Mouse (Mus musculus) adrenal gland, postnatal 10 days (tissue): ENCODE measurements around the gene Tmem135. TPM values are rescaled to one million over a fixed set of nuclear protein-coding genes. Genes with fewer than 3 reads are reported as not detected.
A peak's percentile ranks its signal among the peaks of the same experiment; 100 is the strongest.
"Not testable (repeated sequence)": the region's sequence is repeated elsewhere in the genome, so short reads cannot be mapped to it uniquely, and the experiment has no call there.

Source experiments
- DNase-seq: peaks from one replicate; pipeline ENCODE4 v3.0.0; 2021; ENCODE audit warnings: mixed read lengths
- total RNA-seq, 2 experiments: library from RNA; stranded (reverse); gene quantifications; 2 replicates each; pipeline ENCODE4 v1.2.3; 2021

The Tmem135 gene
- total RNA-seq, 2 experiments from 2014 or later: 90.8 to 97.3 TPM

- not testable (repeated sequence) for DNase-seq
Measured at GRCm38 (mm10) chr7:89322741-89323140, 81.3 kb downstream of the Tmem135 start.

GRCm38 (mm10) chr7:89319351-89319750 lies 84.7 kb downstream of the Tmem135 start:
- DNase-seq: no peak

- not testable (repeated sequence) for DNase-seq
Measured at GRCm38 (mm10) chr7:89317088-89317487, 86.9 kb downstream of the Tmem135 start.

GRCm38 (mm10) chr7:89316112-89316511 lies 87.9 kb downstream of the Tmem135 start:
- DNase-seq: no peak

- DNase-seq: no peak
Measured at GRCm38 (mm10) chr7:89311555-89311954, 92.5 kb downstream of the Tmem135 start.

GRCm38 (mm10) chr7:89308926-89309325 lies 95.1 kb downstream of the Tmem135 start:
- DNase-seq: peak; percentile 22

GRCm38 (mm10) chr7:89308238-89308637 lies 95.8 kb downstream of the Tmem135 start:
- no peak for DNase-seq

GRCm38 (mm10) chr7:89306831-89307230 lies 97.2 kb downstream of the Tmem135 start:
- no peak for DNase-seq

- no peak for DNase-seq
Measured at GRCm38 (mm10) chr7:89304958-89305357, 99.1 kb downstream of the Tmem135 start.

- no peak for DNase-seq
Measured at GRCm38 (mm10) chr7:89303765-89304164, 100.3 kb downstream of the Tmem135 start.

- no peak for DNase-seq
Measured at GRCm38 (mm10) chr7:89298911-89299458, 105.0 kb downstream of the Tmem135 start.

GRCm38 (mm10) chr7:89296941-89297340 lies 107.1 kb downstream of the Tmem135 start:
- peak; percentile 21 for DNase-seq

GRCm38 (mm10) chr7:89282664-89283063 lies 121.4 kb downstream of the Tmem135 start:
- no peak for DNase-seq

GRCm38 (mm10) chr7:89270438-89270837 lies 133.6 kb downstream of the Tmem135 start:
- DNase-seq: not testable (repeated sequence)

- DNase-seq: no peak
Measured at GRCm38 (mm10) chr7:89269826-89270225, 134.2 kb downstream of the Tmem135 start.

GRCm38 (mm10) chr7:89267542-89267941 lies 136.5 kb downstream of the Tmem135 start:
- DNase-seq: no peak

- no peak for DNase-seq
Measured at GRCm38 (mm10) chr7:89266017-89266760, 137.8 kb downstream of the Tmem135 start.

- no peak for DNase-seq
Measured at GRCm38 (mm10) chr7:89260966-89261365, 143.1 kb downstream of the Tmem135 start.

GRCm38 (mm10) chr7:89258832-89259231 lies 145.2 kb downstream of the Tmem135 start:
- DNase-seq: no peak

GRCm38 (mm10) chr7:89257871-89258502 lies 146.0 kb downstream of the Tmem135 start:
- no peak for DNase-seq

GRCm38 (mm10) chr7:89253772-89254171 lies 150.2 kb downstream of the Tmem135 start:
- DNase-seq: no peak

- no peak for DNase-seq
Measured at GRCm38 (mm10) chr7:89253317-89253716, 150.7 kb downstream of the Tmem135 start.

- DNase-seq: no peak
Measured at GRCm38 (mm10) chr7:89251880-89252453, 152.1 kb downstream of the Tmem135 start.
